Mouse (Mus musculus) C2C12 (cell line): ENCODE results near the gene Eif1.

Experiments used
- CEBPB ChIP-seq: IDR thresholded peaks from one replicate; pipeline ENCODE4 v1.6.1; 2011; ENCODE audit warnings: low read depth, mild to moderate bottlenecking, control low read depth, moderate library complexity
- CTCF ChIP-seq: IDR thresholded peaks from one replicate; pipeline ENCODE4 v1.5.1; 2011; ENCODE audit not compliant: control insufficient read depth, insufficient read depth, insufficient read length
- FOSL1 ChIP-seq: IDR thresholded peaks from one replicate; pipeline ENCODE4 v1.8.0; 2011; ENCODE audit warnings: mild to moderate bottlenecking, low read length; ENCODE audit not compliant: poor library complexity, insufficient read depth, severe bottlenecking
- MAX ChIP-seq: IDR thresholded peaks from one replicate; pipeline ENCODE4 v1.6.1; 2011; ENCODE audit warnings: mild to moderate bottlenecking, control low read depth
- MYOD1 ChIP-seq: IDR thresholded peaks from one replicate; pipeline ENCODE4 v1.6.1; 2011; ENCODE audit warnings: low read depth; ENCODE audit not compliant: control insufficient read depth, insufficient read length
- MYOG ChIP-seq: IDR thresholded peaks from one replicate; pipeline ENCODE4 v1.6.1; 2011; ENCODE audit not compliant: control insufficient read depth, insufficient read length; ENCODE audit errors: extremely low read depth
- USF1 ChIP-seq: IDR thresholded peaks from one replicate; pipeline ENCODE4 v1.6.1; 2011; ENCODE audit warnings: low read depth, mild to moderate bottlenecking, control low read depth, moderate library complexity

DNA sequence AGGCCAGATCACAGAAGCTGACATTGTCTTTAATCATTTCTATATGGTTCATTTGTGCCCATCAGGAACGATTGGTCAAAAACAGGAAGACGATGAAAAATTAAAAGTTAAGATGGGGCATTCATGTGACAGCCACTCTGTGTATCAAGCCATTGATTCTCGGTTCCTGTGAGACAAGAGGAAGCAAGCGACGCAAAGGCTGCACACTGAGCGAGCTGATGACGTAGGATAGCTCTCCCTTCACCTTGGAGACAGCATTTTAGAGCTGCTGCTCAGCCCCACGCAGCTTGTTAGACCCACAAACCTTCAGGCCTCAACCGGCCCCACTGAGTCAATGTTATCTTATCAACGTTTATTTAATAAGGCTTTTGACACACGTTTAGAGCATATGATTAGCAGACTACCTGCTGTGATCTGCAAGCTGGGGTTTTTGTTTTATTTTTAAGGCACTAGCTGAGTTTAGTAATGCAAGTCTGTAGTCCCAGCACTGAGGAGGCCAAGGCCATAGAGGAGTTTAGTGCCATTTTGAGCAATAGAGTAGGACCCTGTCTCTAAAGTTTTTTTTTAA lies 5.5 kb downstream of the Eif1 start:
- TF ChIP-seq CTCF (no peak), CEBPB (no peak), USF1 (no peak), MYOG (no peak), MAX (no peak), MYOD1 (no peak), FOSL1 (no peak)
